Mouse (Mus musculus) MEL (cell line): Measurements from ENCODE around the gene Stap2. TPM values are rescaled to one million over a fixed set of nuclear protein-coding genes. Genes with fewer than 3 reads are reported as not detected.

Experiments
- DNase-seq: peaks from one replicate; pipeline ENCODE4 v3.0.0; 2011; ENCODE audit warnings: low read depth, low spot score
- H3K27ac ChIP-seq: 2 replicates; pipeline ENCODE4 v1.5.1; 2012; ENCODE audit warnings: low read depth, mild to moderate bottlenecking, control low read depth, low read length, moderate library complexity; ENCODE audit not compliant: control insufficient read depth
- H3K27me3 ChIP-seq, 2 experiments: fragments of 150-350 bp in 1 of 2; sonication (generic) in 1 of 2; 2 replicates each; pipeline ENCODE4 v1.6.1; 2012; ENCODE audit warnings: low read length in 2 of 2, mild to moderate bottlenecking in 2 of 2, improper control_type of control experiment in 1 of 2, moderate library complexity in 1 of 2; ENCODE audit not compliant: insufficient read depth in 2 of 2, control insufficient read depth in 1 of 2
- H3K36me3 ChIP-seq, 2 experiments: 2 replicates each; pipeline ENCODE4 v1.6.1; 2012 to 2014; ENCODE audit warnings: low read length in 2 of 2, improper control_type of control experiment in 1 of 2, inconsistent platforms in 1 of 2, mild to moderate bottlenecking in 1 of 2; ENCODE audit not compliant: insufficient read depth in 2 of 2, control insufficient read depth in 1 of 2
- H3K4me1 ChIP-seq, 2 experiments: fragments of 150-350 bp in 1 of 2; sonication (generic) in 1 of 2; 2 replicates each; pipeline ENCODE4 v1.6.1; 2012; ENCODE audit warnings: low read length in 2 of 2, improper control_type of control experiment in 1 of 2, mild to moderate bottlenecking in 1 of 2; ENCODE audit not compliant: insufficient read depth in 2 of 2, control insufficient read depth in 1 of 2
- H3K4me3 ChIP-seq, 2 experiments: fragments of 150-350 bp in 1 of 2; sonication (generic) in 1 of 2; 2 replicates each; pipeline ENCODE4 v1.5.1; 2012; ENCODE audit warnings: low read depth in 2 of 2, low read length in 2 of 2, mild to moderate bottlenecking in 2 of 2, moderate library complexity in 2 of 2, control low read depth in 1 of 2, improper control_type of control experiment in 1 of 2; ENCODE audit not compliant: control insufficient read depth in 1 of 2, insufficient read depth in 1 of 2
- H3K79me2 ChIP-seq: 2 replicates; pipeline ENCODE4 v1.6.1; 2012; ENCODE audit warnings: mild to moderate bottlenecking, low read length, moderate library complexity; ENCODE audit not compliant: control insufficient read depth, poor library complexity, insufficient read depth
- H3K9ac ChIP-seq: 2 replicates; pipeline ENCODE4 v1.6.1; 2012; ENCODE audit warnings: low read depth, mild to moderate bottlenecking, control low read depth, low read length, moderate library complexity; ENCODE audit not compliant: control insufficient read depth, poor library complexity, severe bottlenecking
- H3K9me3 ChIP-seq: fragments of 150-350 bp; sonication (generic); replicated peaks from 2 replicates; pipeline ENCODE4 v1.6.1; 2012; ENCODE audit warnings: mild to moderate bottlenecking, low read length, improper control_type of control experiment, moderate library complexity; ENCODE audit not compliant: insufficient read depth
- BHLHE40 ChIP-seq: IDR thresholded peaks from 2 replicates; pipeline ENCODE4 v1.6.1; 2012; ENCODE audit warnings: low read depth, mild to moderate bottlenecking, inconsistent platforms, low read length, improper control_type of control experiment, borderline replicate concordance
- CHD1 ChIP-seq: IDR thresholded peaks from 2 replicates; pipeline ENCODE4 v1.6.1; 2012; ENCODE audit warnings: low read depth, mild to moderate bottlenecking, inconsistent platforms, low read length, improper control_type of control experiment
- CTCF ChIP-seq, 3 experiments: IDR thresholded peaks in 2 of 3; conservative IDR thresholded peaks in 1 of 3; 2 replicates each; pipeline ENCODE4 v1.5.1; 2011 to 2012; ENCODE audit warnings: low read length in 3 of 3, low read depth in 2 of 3, mild to moderate bottlenecking in 2 of 3, improper control_type of control experiment in 1 of 3, inconsistent platforms in 1 of 3, mixed read lengths in 1 of 3, moderate library complexity in 1 of 3; ENCODE audit not compliant: control insufficient read depth in 1 of 3, insufficient read depth in 1 of 3, poor library complexity in 1 of 3, severe bottlenecking in 1 of 3
- EP300 ChIP-seq, 2 experiments: IDR thresholded peaks; 2 replicates each; pipeline ENCODE4 v1.6.1; 2011; ENCODE audit warnings: improper control_type of control experiment in 2 of 2, low read length in 2 of 2, low read depth in 1 of 2, mild to moderate bottlenecking in 1 of 2
- ETS1 ChIP-seq: IDR thresholded peaks from 2 replicates; pipeline ENCODE4 v1.6.1; 2012; ENCODE audit warnings: low read depth, mild to moderate bottlenecking, inconsistent platforms, low read length, improper control_type of control experiment, moderate library complexity
- GATA1 ChIP-seq: IDR thresholded peaks from 2 replicates; pipeline ENCODE4 v1.6.1; 2011; ENCODE audit warnings: low read depth, low read length, improper control_type of control experiment
- MAFK ChIP-seq: IDR thresholded peaks from 2 replicates; pipeline ENCODE4 v1.6.1; 2011; ENCODE audit warnings: low read depth, mild to moderate bottlenecking, low read length, improper control_type of control experiment, borderline replicate concordance
- MAX ChIP-seq: IDR thresholded peaks from 2 replicates; pipeline ENCODE4 v1.6.1; 2011; ENCODE audit warnings: low read length, improper control_type of control experiment
- MYB ChIP-seq: IDR thresholded peaks from 2 replicates; pipeline ENCODE4 v1.6.1; 2011; ENCODE audit warnings: mild to moderate bottlenecking, low read depth, low read length, improper control_type of control experiment
- MYC ChIP-seq: IDR thresholded peaks from 2 replicates; pipeline ENCODE4 v1.6.1; 2011; ENCODE audit warnings: low read depth, mild to moderate bottlenecking, low read length, improper control_type of control experiment, moderate library complexity
- NELFE ChIP-seq: IDR thresholded peaks from 2 replicates; pipeline ENCODE4 v1.6.1; 2011; ENCODE audit warnings: low read depth, low read length, improper control_type of control experiment
- NRF1 ChIP-seq: IDR thresholded peaks from 2 replicates; pipeline ENCODE4 v1.6.1; 2014; ENCODE audit warnings: low read depth, mild to moderate bottlenecking, inconsistent platforms, low read length, improper control_type of control experiment, moderate library complexity; ENCODE audit not compliant: poor library complexity, insufficient read depth, severe bottlenecking
- POLR2A ChIP-seq, 2 experiments: IDR thresholded peaks; 2 replicates each; pipeline ENCODE4 v1.6.1; 2011 to 2012; ENCODE audit warnings: low read length in 2 of 2, mild to moderate bottlenecking in 2 of 2, control low read depth in 1 of 2, improper control_type of control experiment in 1 of 2, low read depth in 1 of 2, moderate library complexity in 1 of 2; ENCODE audit not compliant: control insufficient read depth in 1 of 2, insufficient read depth in 1 of 2, poor library complexity in 1 of 2
- POLR2AphosphoS5 ChIP-seq: IDR thresholded peaks from 2 replicates; pipeline ENCODE4 v1.6.1; 2012; ENCODE audit warnings: low read depth, borderline replicate concordance, mild to moderate bottlenecking, inconsistent platforms, low read length, moderate library complexity, mixed read lengths
- RAD21 ChIP-seq: IDR thresholded peaks from 2 replicates; pipeline ENCODE4 v1.6.1; 2011; ENCODE audit warnings: mild to moderate bottlenecking, low read depth, low read length, improper control_type of control experiment
- RCOR1 ChIP-seq: IDR thresholded peaks from 2 replicates; pipeline ENCODE4 v1.6.1; 2012; ENCODE audit warnings: low read depth, mild to moderate bottlenecking, inconsistent platforms, low read length, improper control_type of control experiment
- SIN3A ChIP-seq: IDR thresholded peaks from 2 replicates; pipeline ENCODE4 v1.6.1; 2012; ENCODE audit warnings: low read length, improper control_type of control experiment, inconsistent platforms
- SMC3 ChIP-seq: IDR thresholded peaks from 2 replicates; pipeline ENCODE4 v1.6.1; 2011; ENCODE audit warnings: low read depth, low read length, improper control_type of control experiment
- TAL1 ChIP-seq: IDR thresholded peaks from 2 replicates; pipeline ENCODE4 v1.6.1; 2012; ENCODE audit warnings: mild to moderate bottlenecking, inconsistent platforms, low read length, moderate library complexity, mixed read lengths
- TBP ChIP-seq: IDR thresholded peaks from 2 replicates; pipeline ENCODE4 v1.8.0; 2011; ENCODE audit warnings: low read depth, low read length, improper control_type of control experiment
- UBTF ChIP-seq: IDR thresholded peaks from 2 replicates; pipeline ENCODE4 v1.6.1; 2012; ENCODE audit warnings: low read depth, mild to moderate bottlenecking, inconsistent platforms, low read length, improper control_type of control experiment, moderate library complexity, borderline replicate concordance; ENCODE audit not compliant: insufficient read depth
- USF2 ChIP-seq, 2 experiments: IDR thresholded peaks; 2 replicates each; pipeline ENCODE4 v1.6.1; 2011 to 2012; ENCODE audit warnings: improper control_type of control experiment in 2 of 2, low read length in 2 of 2, borderline replicate concordance in 1 of 2, inconsistent platforms in 1 of 2, low read depth in 1 of 2, mild to moderate bottlenecking in 1 of 2; ENCODE audit not compliant: insufficient read depth in 1 of 2
- ZKSCAN1 ChIP-seq: IDR thresholded peaks from 2 replicates; pipeline ENCODE4 v1.6.1; 2012; ENCODE audit warnings: low read depth, mild to moderate bottlenecking, inconsistent platforms, low read length, improper control_type of control experiment, moderate library complexity
- ZNF384 ChIP-seq: IDR thresholded peaks from 2 replicates; pipeline ENCODE4 v1.6.1; 2012; ENCODE audit warnings: low read depth, mild to moderate bottlenecking, inconsistent platforms, low read length, improper control_type of control experiment
- polyA plus RNA-seq, 2 experiments: library from polyadenylated mRNA; stranded (reverse) in 1 of 2; unstranded in 1 of 2; fragments of >175 nt in 1 of 2; fragments of >200 nt in 1 of 2; gene quantifications; 2 replicates each; pipeline versions ENCODE4 v1.2.1 to v1.2.4; 2012; ENCODE audit warnings: low replicate concordance in 2 of 2, low read depth in 1 of 2; ENCODE audit not compliant: insufficient read length in 2 of 2, insufficient read depth in 1 of 2, missing spikeins in 1 of 2
- total RNA-seq: library from RNA; depleted of rRNA; stranded (reverse); fragments of 300-350 nt; gene quantifications from 2 replicates; pipeline ENCODE4 v1.2.3, GENCODE M21; 2012

The Stap2 gene
- total and polyA plus RNA-seq, 3 experiments, result 0.08 TPM; not detected in 1

DNA sequence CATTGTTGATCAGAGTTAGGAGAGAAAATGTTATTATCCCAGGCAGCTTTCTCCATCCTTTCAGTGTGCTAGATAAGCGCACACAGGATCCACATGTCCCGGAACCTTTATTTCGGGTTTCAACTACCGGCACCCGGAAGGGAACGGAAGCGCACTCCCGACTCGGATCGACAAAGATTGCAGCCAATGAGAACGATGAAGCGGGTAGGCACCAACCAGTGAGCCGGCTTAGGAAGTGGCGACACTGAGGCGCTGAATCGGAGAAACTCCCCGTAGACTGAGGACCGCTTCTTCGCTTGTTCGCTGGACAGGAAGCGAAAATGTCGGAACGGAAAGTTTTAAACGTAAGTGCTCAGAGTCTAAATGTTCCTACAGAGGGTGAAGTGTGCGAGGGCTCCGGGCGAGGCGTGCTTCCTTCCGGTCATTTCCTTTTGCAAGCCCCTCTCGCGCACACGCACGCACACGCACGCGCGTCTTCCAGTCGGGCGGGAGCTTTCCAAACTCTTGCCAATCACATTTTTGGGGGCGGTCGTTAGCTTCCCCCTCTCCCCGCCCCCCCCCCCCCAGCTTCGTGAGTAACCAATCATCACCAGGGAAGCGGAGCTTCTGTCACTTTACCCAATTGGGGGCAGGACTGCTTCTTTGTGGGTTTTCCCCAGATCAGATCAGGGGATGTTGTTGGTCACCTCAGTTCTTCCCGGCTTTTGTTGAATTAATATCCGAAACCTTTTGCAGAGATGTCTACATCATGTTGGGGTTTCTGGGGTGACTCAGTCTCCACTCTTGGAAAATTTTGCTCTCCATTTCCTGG, 46.3 kb downstream of the Stap2 start, which contains the start of gene Yju2 (continued):
- TF ChIP-seq MAX, result peak; percentile 62; the same call in 1 of the 2 replicates
- TF ChIP-seq POLR2AphosphoS5, result no peak; the same call in 1 of the 2 replicates
- TF ChIP-seq MYC, result peak; percentile 92
- TF ChIP-seq EP300 (IDR thresholded peaks at IDR 0.05; ENCODE audit: low read depth in 1 of 2, low read length in 2 of 2), result no peak
- peak; percentile 64 for TF ChIP-seq SIN3A
- TF ChIP-seq USF2 (IDR thresholded peaks at IDR 0.05; ENCODE audit: borderline replicate concordance in 1 of 2, insufficient read depth in 1 of 2, low read depth in 1 of 2, low read length in 2 of 2), result no peak
- TF ChIP-seq ZNF384, result no peak
- TF ChIP-seq CHD1, result 0 out of 2 replicates have a peak, but pooled peaks have one; percentile 53
- TF ChIP-seq BHLHE40, result no peak
- no peak; the same call in 1 of the 2 replicates for TF ChIP-seq RCOR1
- TF ChIP-seq POLR2A (IDR thresholded peaks at IDR 0.05; ENCODE audit: control insufficient read depth in 1 of 2, insufficient read depth in 1 of 2, low read depth in 1 of 2, low read length in 2 of 2, poor library complexity in 1 of 2), result peak; percentile 47 to 93; a peak in 3 of 4 replicates
- TF ChIP-seq RAD21, result no peak
- TF ChIP-seq TAL1, result no peak
- TF ChIP-seq GATA1, result peak; percentile 66; the same call in 1 of the 2 replicates
- no peak for TF ChIP-seq UBTF
- TF ChIP-seq TBP, result peak; percentile 96
- no peak for TF ChIP-seq ZKSCAN1
- no peak for TF ChIP-seq SMC3
- TF ChIP-seq ETS1, result no peak
- TF ChIP-seq NRF1, result peak; percentile 75

DNA sequence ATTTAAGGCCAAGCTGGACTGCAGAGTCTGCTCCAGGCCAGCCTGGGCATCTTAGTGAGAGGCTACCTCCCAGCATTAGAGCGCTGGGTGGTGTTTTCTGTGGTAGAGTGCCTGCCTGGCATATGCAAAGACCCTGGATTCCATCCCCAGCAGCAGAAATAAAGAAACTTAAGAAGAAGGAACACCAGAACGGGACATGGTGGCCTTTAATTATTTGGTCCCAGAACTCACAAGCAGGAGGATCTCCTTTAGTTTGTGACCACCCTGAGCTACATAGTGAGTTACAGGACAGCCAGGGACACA, 46.8 kb downstream of the Stap2 start:
- no peak for DNase-seq
- Histone ChIP-seq H3K27me3 (no peaks in the 10 kb centered on the region), H3K27ac (peak overlapping the region; percentile 70), H3K9me3 (no peaks in the 10 kb centered on the region), H3K36me3 (peaks cover 0 to 5% of the 10 kb centered on the region in 2 experiments; a peak in 1 of 4 replicates), H3K4me3 (peak overlapping the region; percentile 74 to 93), H3K79me2 (peaks cover 10% of the 10 kb centered on the region), H3K9ac (peak overlapping the region; percentile 59), H3K4me1 (peaks cover 6 to 15% of the 10 kb centered on the region in 2 experiments; a peak in 3 of 4 replicates)
- no peak for TF ChIP-seq NRF1
- no peak for TF ChIP-seq ZKSCAN1
- no peak for TF ChIP-seq UBTF
- TF ChIP-seq NELFE, result no peak
- no peak for TF ChIP-seq MAFK
- no peak for TF ChIP-seq MYB
- no peak for TF ChIP-seq CTCF (IDR thresholded peaks at IDR 0.05 in 2 of 3, conservative IDR thresholded peaks at IDR 0.05 in 1 of 3; ENCODE audit: control insufficient read depth in 1 of 3, insufficient read depth in 1 of 3, low read depth in 2 of 3, low read length in 3 of 3, poor library complexity in 1 of 3, severe bottlenecking in 1 of 3)
- no peak for TF ChIP-seq POLR2AphosphoS5
- TF ChIP-seq TAL1, result no peak
- TF ChIP-seq MAX, result no peak
- TF ChIP-seq ZNF384, result no peak
